Comparison of ENCODE assay signal across 8 mouse cellular contexts in the genomic region with DNA sequence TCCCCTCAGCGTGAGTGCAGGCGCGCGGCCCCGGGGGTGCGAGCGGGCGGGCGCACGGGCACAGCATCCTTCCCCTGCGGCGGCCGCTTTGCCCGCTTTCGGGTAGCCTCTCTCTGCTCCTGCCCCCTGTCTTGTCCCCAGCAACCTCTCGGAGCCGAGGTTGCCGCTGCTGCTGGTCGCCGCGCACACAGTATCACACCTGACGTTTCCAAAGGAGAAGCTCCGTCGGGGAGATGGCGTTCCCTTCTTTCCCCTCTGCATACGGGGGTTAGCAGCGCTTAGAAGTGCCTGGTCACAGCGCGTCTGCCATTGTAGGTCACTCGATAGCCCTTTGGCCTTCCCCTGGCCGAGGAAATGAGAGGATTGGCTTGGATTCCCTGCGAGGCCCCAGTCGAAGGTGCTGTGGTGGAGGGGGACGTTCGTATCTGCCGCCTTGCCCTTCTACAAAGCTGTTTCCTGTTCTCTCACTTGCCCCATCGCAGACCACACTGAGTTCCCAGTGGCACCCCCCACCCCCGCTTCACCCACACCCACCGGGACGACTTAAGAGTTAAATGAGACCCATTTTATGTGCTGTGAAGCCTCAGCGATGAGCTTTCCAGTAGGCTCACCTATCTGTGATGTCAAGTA. TPM values are rescaled to one million over a fixed set of nuclear protein-coding genes. Genes with fewer than 3 reads are reported as not detected.
A peak's percentile ranks its signal among the peaks of the same experiment; 100 is the strongest.
DNase-seq lines count a peak whose midpoint lies in the region; ATAC-seq lines count a peak whose summit lies in the region.

No protein-coding gene starts in this region.

- H3K4me1 ChIP-seq in heart, embryonic 12.5 days (replicated peaks), result peaks cover 16% of the 10 kb centered on the region; the same call in 1 of the 2 replicates
- peaks cover 10% of the 10 kb centered on the region for H3K4me1 ChIP-seq in hindbrain, embryonic 16.5 days (ENCODE audit: control insufficient read depth, insufficient read depth, low read depth, low read length)
- H3K4me1 ChIP-seq in midbrain, embryonic 14.5 days (ENCODE audit: control insufficient read depth, insufficient read depth, low read length), result 0 out of 2 replicates have a peak, but pooled peaks cover 7% of the 10 kb centered on the region

- H3K27ac ChIP-seq in heart, embryonic 12.5 days (ENCODE audit: poor library complexity, severe bottlenecking), result peak overlapping the region; percentile 94
- peak overlapping the region; percentile 92 for H3K27ac ChIP-seq in hindbrain, embryonic 16.5 days (ENCODE audit: low read depth, low read length)
- H3K27ac ChIP-seq in midbrain, embryonic 14.5 days (replicated peaks; ENCODE audit: low read depth, low read length), result peak overlapping the region; percentile 93

- H3K9ac ChIP-seq in heart, embryonic 12.5 days, result peak overlapping the region; percentile 96
- peak overlapping the region; percentile 98 for H3K9ac ChIP-seq in hindbrain, embryonic 16.5 days (ENCODE audit: low read depth, low read length)
- peak overlapping the region; percentile 94 for H3K9ac ChIP-seq in midbrain, embryonic 14.5 days (replicated peaks; ENCODE audit: low read length)

- under 1% methylated on average over 40 of the region's 41 CpGs for WGBS in heart, embryonic 12.5 days
- 1% methylated on average over 28 of the region's 41 CpGs for WGBS in hindbrain, embryonic 16.5 days
- WGBS in midbrain, embryonic 14.5 days, result under 1% methylated on average over 40 of the region's 41 CpGs

- no peaks in the 10 kb centered on the region for H3K9me3 ChIP-seq in heart, embryonic 12.5 days (replicated peaks)
- H3K9me3 ChIP-seq in hindbrain, embryonic 16.5 days (ENCODE audit: control insufficient read depth, low read length), result no peaks in the 10 kb centered on the region
- no peaks in the 10 kb centered on the region for H3K9me3 ChIP-seq in midbrain, embryonic 14.5 days (ENCODE audit: control insufficient read depth, low read length)

- H3K27me3 ChIP-seq in heart, embryonic 12.5 days (replicated peaks), result no peaks in the 10 kb centered on the region
- no peaks in the 10 kb centered on the region for H3K27me3 ChIP-seq in hindbrain, embryonic 16.5 days (replicated peaks; ENCODE audit: control insufficient read depth, insufficient read depth, low read length)
- H3K27me3 ChIP-seq in midbrain, embryonic 14.5 days (ENCODE audit: control insufficient read depth, insufficient read depth, low read length), result no peaks in the 10 kb centered on the region

- H3K4me3 ChIP-seq in heart, embryonic 12.5 days, result peak overlapping the region; percentile 87
- H3K4me3 ChIP-seq in hindbrain, embryonic 16.5 days (ENCODE audit: low read length), result peak overlapping the region; percentile 95
- peak overlapping the region; percentile 87 for H3K4me3 ChIP-seq in midbrain, embryonic 14.5 days (replicated peaks; ENCODE audit: low read depth, low read length)

- H3K4me2 ChIP-seq in heart, embryonic 12.5 days, result peak overlapping the region; percentile 79
- H3K4me2 ChIP-seq in hindbrain, embryonic 16.5 days (ENCODE audit: low read length), result peak overlapping the region; percentile 89
- H3K4me2 ChIP-seq in midbrain, embryonic 14.5 days (ENCODE audit: low read length), result peak overlapping the region; percentile 83

- no peak for DNase-seq in heart, postnatal 36 days
- DNase-seq in CD4-positive helper T cell, adult 2 months (ENCODE audit: low read depth, low spot score), result peak; percentile 64
- peak; percentile 50 for DNase-seq in embryo, embryonic 10.5 days (ENCODE audit: low spot score)
- peak; percentile 35 for DNase-seq in midbrain, embryonic 14.5 days
- DNase-seq in layer of hippocampus, adult 11-12 months (ENCODE audit: low spot score), result no peak
- no peak for DNase-seq in adrenal gland, postnatal 4 days (ENCODE audit: low spot score in 2 of 2)

- peaks cover 27% of the 10 kb centered on the region for H3K36me3 ChIP-seq in heart, embryonic 12.5 days
- H3K36me3 ChIP-seq in hindbrain, embryonic 16.5 days (ENCODE audit: control insufficient read depth, insufficient read depth, low read length), result no peaks in the 10 kb centered on the region
- peaks cover 25% of the 10 kb centered on the region; the same call in 1 of the 2 replicates for H3K36me3 ChIP-seq in midbrain, embryonic 14.5 days (ENCODE audit: control insufficient read depth, insufficient read depth, low read length)

- ATAC-seq in heart, embryonic 12.5 days (ENCODE audit: insufficient number of reproducible peaks, low FRiP score), result peak; percentile 63
- ATAC-seq in hindbrain, embryonic 16.5 days, result peak; percentile 80
- ATAC-seq in midbrain, embryonic 14.5 days (ENCODE audit: low FRiP score, low TSS enrichment), result no peak; the same call in none of the 2 replicates

- intact Hi-C loops in heart, postnatal 36 days (cut with DNase I), result loop anchor here (2.0 kb wide), 1 partner anchor 46 kb away; a partner anchor contains a TSS

RNA-seq across cellular contexts. Expression of a gene that starts 0.5 kb away (rescaled TPM):
- polyA plus RNA-seq in heart, embryonic 12.5 days (2016; fragmentation: Nextera tagmentation; extraction: Ambion mirVana), result 123 and 124 TPM in 2 replicates
- total RNA-seq in heart, postnatal 36 days (2021), result 10 to 100 TPM; 45.5 to 54.4 TPM
- 106 and 117 TPM in 2 replicates for polyA plus RNA-seq in hindbrain, embryonic 16.5 days (2015; fragmentation: Nextera tagmentation; extraction: Ambion mirVana)
- 103 and 136 TPM in 2 replicates for polyA plus RNA-seq in midbrain, embryonic 14.5 days (2014; fragmentation: Nextera tagmentation; extraction: Ambion mirVana)
- total RNA-seq in adrenal gland, postnatal 4 days (2021), result 100 to 1,000 TPM in 1 of 2 experiments, 10 to 100 TPM in 1; 99.2 to 101 TPM

RNA-seq across cellular contexts. Expression of a gene that starts 46.2 kb away (rescaled TPM):
- polyA plus RNA-seq in heart, embryonic 12.5 days (2016; fragmentation: Nextera tagmentation; extraction: Ambion mirVana), result 2.1 and 2.5 TPM in 2 replicates
- under 1 TPM; 0.78 to 0.81 TPM for total RNA-seq in heart, postnatal 36 days (2021)
- 1.8 and 2.3 TPM in 2 replicates for polyA plus RNA-seq in hindbrain, embryonic 16.5 days (2015; fragmentation: Nextera tagmentation; extraction: Ambion mirVana)
- polyA plus RNA-seq in midbrain, embryonic 14.5 days (2014; fragmentation: Nextera tagmentation; extraction: Ambion mirVana), result 2.0 and 2.9 TPM in 2 replicates
- total RNA-seq in adrenal gland, postnatal 4 days (2021), result 1 to 10 TPM; 6.3 to 7.8 TPM

RNA-seq across cellular contexts. Expression of a gene that starts 46.3 kb away (rescaled TPM):
- 52.2 and 58.7 TPM in 2 replicates for polyA plus RNA-seq in heart, embryonic 12.5 days (2016; fragmentation: Nextera tagmentation; extraction: Ambion mirVana)
- 10 to 100 TPM; 18.7 to 19.2 TPM for total RNA-seq in heart, postnatal 36 days (2021)
- polyA plus RNA-seq in hindbrain, embryonic 16.5 days (2015; fragmentation: Nextera tagmentation; extraction: Ambion mirVana), result 82.0 and 82.5 TPM in 2 replicates
- polyA plus RNA-seq in midbrain, embryonic 14.5 days (2014; fragmentation: Nextera tagmentation; extraction: Ambion mirVana), result 80.5 and 86.8 TPM in 2 replicates
- total RNA-seq in adrenal gland, postnatal 4 days (2021), result 10 to 100 TPM; 88.9 to 93.3 TPM

RNA-seq across cellular contexts. Expression of a gene that starts 56.0 kb away (rescaled TPM):
- polyA plus RNA-seq in heart, embryonic 12.5 days (2016; fragmentation: Nextera tagmentation; extraction: Ambion mirVana), result 15.8 and 16.0 TPM in 2 replicates
- total RNA-seq in heart, postnatal 36 days (2021), result 10 to 100 TPM; 11.0 to 11.6 TPM
- polyA plus RNA-seq in hindbrain, embryonic 16.5 days (2015; fragmentation: Nextera tagmentation; extraction: Ambion mirVana), result 9.3 and 11.1 TPM in 2 replicates
- polyA plus RNA-seq in midbrain, embryonic 14.5 days (2014; fragmentation: Nextera tagmentation; extraction: Ambion mirVana), result 11.3 and 11.4 TPM in 2 replicates
- 10 to 100 TPM; 18.2 to 19.3 TPM for total RNA-seq in adrenal gland, postnatal 4 days (2021)

Comparison
In these comparisons a context has a peak if more than half of its experiments do, and no peak if none do; other contexts are left out.
1. DNase-seq: peak in CD4-positive helper T cell, adult 2 months (single experiment), embryo, embryonic 10.5 days (single experiment) and midbrain, embryonic 14.5 days (single experiment); none in heart, postnatal 36 days (0 of 2), layer of hippocampus, adult 11-12 months (single experiment) and adrenal gland, postnatal 4 days (0 of 2).
2. Peak in every context shown above with its lines, with median percentiles within 50 percentile points of each other: H3K27ac ChIP-seq, H3K4me2 ChIP-seq, H3K4me3 ChIP-seq and H3K9ac ChIP-seq.